Mouse (Mus musculus) heart, embryonic 13.5 days (tissue): ENCODE data around the gene Asgr1. TPM values are rescaled to one million over a fixed set of nuclear protein-coding genes. Genes with fewer than 3 reads are reported as not detected.

Experiments
- ATAC-seq: fragments of 200-750 bp; cut with Nextera tagmentation; 2 replicates; pipeline ENCODE4 v1.8.0; 2017; ENCODE audit warnings: moderate TSS enrichment; ENCODE audit not compliant: insufficient number of reproducible peaks, low FRiP score, low TSS enrichment; ENCODE audit errors: extremely low read depth
- H3K27ac ChIP-seq: fragments of 300-500 bp; sonication (generic); replicated peaks from 2 replicates; pipeline ENCODE4 v1.5.1; 2015; ENCODE audit warnings: moderate library complexity, mild to moderate bottlenecking, inconsistent platforms
- H3K27me3 ChIP-seq: fragments of 300-500 bp; sonication (generic); replicated peaks from 2 replicates; pipeline ENCODE4 v1.6.1; 2015; ENCODE audit warnings: mild to moderate bottlenecking, inconsistent platforms
- H3K36me3 ChIP-seq: fragments of 300-500 bp; sonication (generic); 2 replicates; pipeline ENCODE4 v1.6.1; 2015; ENCODE audit warnings: mild to moderate bottlenecking, inconsistent platforms
- H3K4me1 ChIP-seq: fragments of 300-500 bp; sonication (generic); 2 replicates; pipeline ENCODE4 v1.6.1; 2015; ENCODE audit warnings: inconsistent platforms
- H3K4me2 ChIP-seq: fragments of 300-500 bp; sonication (generic); 2 replicates; pipeline ENCODE4 v1.6.1; 2015; ENCODE audit warnings: inconsistent platforms, mild to moderate bottlenecking, moderate library complexity
- H3K4me3 ChIP-seq: fragments of 300-500 bp; sonication (generic); 2 replicates; pipeline ENCODE4 v1.5.1; 2015; ENCODE audit warnings: moderate library complexity, mild to moderate bottlenecking, inconsistent platforms
- H3K9ac ChIP-seq: fragments of 300-500 bp; sonication (generic); 2 replicates; pipeline ENCODE4 v1.6.1; 2015; ENCODE audit warnings: inconsistent platforms, mild to moderate bottlenecking, moderate library complexity
- H3K9me3 ChIP-seq: fragments of 300-500 bp; sonication (generic); 2 replicates; pipeline ENCODE4 v1.6.1; 2016; ENCODE audit warnings: inconsistent platforms
- whole genome bisulfite sequencing: fragments of 180-500 bp; shearing (Covaris S2); methylation state at CpG from one replicate; pipeline ENCODE4 v1.1.7; 2015; ENCODE audit warnings: mixed read lengths; 5-methylcytosine and 5-hydroxymethylcytosine counted together
- polyA plus RNA-seq: library from polyadenylated mRNA; unstranded; fragments of >200 nt; fragmentation: Nextera tagmentation; extraction: Ambion mirVana; gene quantifications from 2 replicates; pipeline ENCODE4 v1.2.1, GENCODE M21; 2015

The Asgr1 gene
- polyA plus RNA-seq, 1 experiment from 2014 or later: not detected

DNA sequence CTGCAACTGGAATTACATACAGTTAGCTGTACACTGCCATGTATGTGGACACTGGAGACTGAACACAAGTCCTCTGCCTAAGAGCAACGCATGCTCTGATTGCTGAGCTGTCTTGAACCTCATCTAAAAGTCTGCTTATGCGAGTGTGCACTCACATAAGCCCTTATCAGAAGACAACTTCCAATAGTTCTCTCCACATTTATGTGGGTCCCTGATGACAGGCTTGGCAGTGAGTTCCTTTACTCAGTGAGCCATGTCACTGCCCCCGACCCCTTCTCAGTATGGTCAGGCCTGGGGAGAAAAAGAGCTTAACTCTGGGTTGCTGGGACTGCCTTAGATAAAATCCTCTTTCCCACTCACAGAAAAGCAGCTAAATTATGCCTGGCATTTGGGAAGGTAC, 37.2 kb upstream of the Asgr1 start, which contains the start of gene Dlg4:
Dlg4 (plus strand) TSS at position 274 of the 400 bp plus-strand sequence.
- Histone ChIP-seq H3K9me3 (no peaks in the 10 kb centered on the region), H3K4me2 (peak within 1 kb of the TSS; percentile 86), H3K9ac (peak within 1 kb of the TSS; percentile 90), H3K27me3 (no peaks in the 10 kb centered on the region), H3K4me3 (peak within 1 kb of the TSS; percentile 66), H3K4me1 (peaks cover 68% of the 10 kb centered on the region), H3K27ac (peak within 1 kb of the TSS; percentile 87), H3K36me3 (peaks cover 26% of the 10 kb centered on the region)
- WGBS: 63% methylated on average over 3 of the region's 3 CpGs
- ATAC-seq: no peak

GRCm38 (mm10) chr11:70017199-70017767, 36.6 kb upstream of the Asgr1 start:
- Histone ChIP-seq H3K4me2 (peak overlapping the region; percentile 86; the same call in 1 of the 2 replicates), H3K4me3 (no peak overlapping the region), H3K4me1 (peaks cover 73% of the 10 kb centered on the region), H3K36me3 (peaks cover 20% of the 10 kb centered on the region), H3K9me3 (no peaks in the 10 kb centered on the region), H3K27me3 (no peaks in the 10 kb centered on the region), H3K27ac (no peak overlapping the region), H3K9ac (peak overlapping the region; percentile 90)
- WGBS: 37% methylated on average over 7 of the region's 7 CpGs
- no peak for ATAC-seq

GRCm38 (mm10) chr11:70018131-70018990, 35.5 kb upstream of the Asgr1 start:
- peak overlapping the region; percentile 87 for H3K27ac ChIP-seq
- peaks cover 81% of the 10 kb centered on the region for H3K4me1 ChIP-seq
- no peak for ATAC-seq
- H3K9ac ChIP-seq: peak overlapping the region; percentile 90
- H3K9me3 ChIP-seq: no peaks in the 10 kb centered on the region
- WGBS: 2% methylated on average over 25 of the region's 25 CpGs
- peak overlapping the region; percentile 66 for H3K4me3 ChIP-seq
- H3K27me3 ChIP-seq: no peaks in the 10 kb centered on the region
- peaks cover 9% of the 10 kb centered on the region for H3K36me3 ChIP-seq
- H3K4me2 ChIP-seq: peak overlapping the region; percentile 86

GRCm38 (mm10) chr11:70019495-70020021, 34.3 kb upstream of the Asgr1 start:
- Histone ChIP-seq H3K9me3 (no peaks in the 10 kb centered on the region), H3K27me3 (no peaks in the 10 kb centered on the region), H3K27ac (peak overlapping the region; percentile 87), H3K4me3 (peak overlapping the region; percentile 66), H3K36me3 (no peaks in the 10 kb centered on the region), H3K4me1 (peaks cover 79% of the 10 kb centered on the region), H3K9ac (peak overlapping the region; percentile 90), H3K4me2 (peak overlapping the region; percentile 86)
- ATAC-seq: no peak
- 7% methylated on average over 1 of the region's 2 CpGs for WGBS

DNA sequence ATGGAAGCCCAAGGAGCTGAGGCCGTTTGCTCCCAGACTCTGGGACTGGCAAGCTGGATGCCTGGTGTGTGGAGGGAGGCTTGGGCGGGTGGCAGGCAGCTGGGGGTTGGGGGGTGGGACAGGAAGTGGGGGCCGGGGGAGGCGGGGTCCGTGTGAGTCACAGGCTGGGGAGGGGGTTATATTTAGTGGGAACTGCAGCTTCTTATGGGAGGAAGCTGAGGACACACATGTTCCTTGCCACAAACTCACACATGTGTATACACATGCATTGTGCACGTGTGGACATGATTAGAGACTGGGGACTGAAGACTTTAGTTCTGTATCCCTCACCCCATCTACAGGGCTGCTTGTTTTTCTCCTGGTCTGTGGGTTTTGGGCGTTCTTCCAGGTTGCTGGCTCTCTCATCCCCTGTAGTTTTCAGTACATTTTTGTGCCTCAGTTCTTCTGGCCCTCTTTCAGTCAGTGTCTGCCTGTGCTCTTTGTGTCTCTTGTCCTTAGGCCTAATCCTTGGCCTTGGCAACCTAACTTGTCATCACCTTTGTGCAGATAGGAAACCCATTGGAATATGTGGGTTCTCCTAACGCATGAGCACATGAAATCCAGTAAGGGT, 33.8 kb upstream of the Asgr1 start:
- Histone ChIP-seq H3K27me3 (no peaks in the 10 kb centered on the region), H3K4me1 (peaks cover 75% of the 10 kb centered on the region), H3K27ac (peak overlapping the region; percentile 87), H3K9me3 (no peaks in the 10 kb centered on the region), H3K9ac (peak overlapping the region; percentile 90), H3K4me2 (peak overlapping the region; percentile 86), H3K36me3 (no peaks in the 10 kb centered on the region), H3K4me3 (peak overlapping the region; percentile 66)
- WGBS: 27% methylated on average over 8 of the region's 8 CpGs
- ATAC-seq: no peak

- Histone ChIP-seq H3K36me3 (no peaks in the 10 kb centered on the region), H3K4me1 (peaks cover 76% of the 10 kb centered on the region), H3K4me2 (peak overlapping the region; percentile 86), H3K27ac (peak overlapping the region; percentile 87), H3K9ac (peak overlapping the region; percentile 90), H3K27me3 (no peaks in the 10 kb centered on the region), H3K4me3 (peak overlapping the region; percentile 66), H3K9me3 (no peaks in the 10 kb centered on the region)
- peak; percentile 64 for ATAC-seq
- WGBS: under 1% methylated on average over 8 of the region's 8 CpGs
These were observed 33.1 kb upstream of the Asgr1 start for GRCm38 (mm10) chr11:70020731-70021263.

DNA sequence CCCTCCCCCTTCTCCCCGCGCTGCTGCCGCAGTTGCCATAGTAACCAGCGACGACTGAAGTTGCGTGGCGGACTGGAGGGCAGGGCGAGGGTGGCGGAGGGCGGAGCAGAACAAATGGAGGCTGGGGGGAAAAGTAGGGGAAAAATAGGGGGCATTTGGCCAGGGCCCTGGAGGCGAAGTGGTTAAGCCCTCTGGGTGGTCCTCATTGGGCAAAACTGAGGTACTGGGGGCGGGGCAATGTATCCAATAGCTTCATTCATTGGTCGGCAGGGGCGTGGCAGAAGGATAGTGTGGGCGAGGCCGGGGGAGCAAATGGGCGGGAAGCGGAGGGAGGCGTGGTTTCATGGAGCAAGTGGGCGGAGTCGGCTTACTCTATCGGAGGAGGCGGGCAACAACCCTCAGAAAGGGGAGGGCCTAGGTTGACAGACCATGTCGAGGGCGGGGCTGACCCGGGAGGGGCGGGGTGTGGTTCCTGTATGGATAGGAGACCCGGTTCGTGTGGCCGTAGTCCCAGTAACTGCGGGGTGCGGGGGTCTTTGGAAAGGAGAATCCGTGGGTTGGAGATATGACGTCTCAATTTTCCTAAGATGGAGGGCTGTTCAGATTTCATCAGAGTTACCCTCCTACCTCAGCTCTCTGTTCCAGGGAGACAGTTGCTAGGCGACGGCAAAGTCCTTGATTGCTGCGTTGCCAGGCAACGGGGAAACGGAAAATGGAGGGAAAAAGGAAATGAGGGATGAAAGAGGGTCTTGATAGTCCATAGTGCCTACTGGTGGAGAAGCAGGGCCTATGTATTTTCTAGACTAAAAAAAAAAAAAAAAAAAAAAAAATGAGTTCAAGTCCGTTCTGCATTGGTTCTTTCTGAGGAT, 32.4 kb upstream of the Asgr1 start:
- 3% methylated on average over 39 of the region's 40 CpGs for WGBS
- Histone ChIP-seq H3K27me3 (no peaks in the 10 kb centered on the region), H3K36me3 (no peaks in the 10 kb centered on the region), H3K27ac (peak overlapping the region; percentile 87), H3K4me3 (peak overlapping the region; percentile 66), H3K9me3 (no peaks in the 10 kb centered on the region), H3K4me1 (peaks cover 81% of the 10 kb centered on the region), H3K4me2 (peak overlapping the region; percentile 86), H3K9ac (peak overlapping the region; percentile 61)
- ATAC-seq: peak; percentile 74

- Histone ChIP-seq H3K27ac (no peak overlapping the region), H3K4me1 (peaks cover 86% of the 10 kb centered on the region)
- WGBS: 6% methylated on average over 19 of the region's 29 CpGs
These were observed 30.3 kb upstream of the Asgr1 start for GRCm38 (mm10) chr11:70023481-70024150.

DNA sequence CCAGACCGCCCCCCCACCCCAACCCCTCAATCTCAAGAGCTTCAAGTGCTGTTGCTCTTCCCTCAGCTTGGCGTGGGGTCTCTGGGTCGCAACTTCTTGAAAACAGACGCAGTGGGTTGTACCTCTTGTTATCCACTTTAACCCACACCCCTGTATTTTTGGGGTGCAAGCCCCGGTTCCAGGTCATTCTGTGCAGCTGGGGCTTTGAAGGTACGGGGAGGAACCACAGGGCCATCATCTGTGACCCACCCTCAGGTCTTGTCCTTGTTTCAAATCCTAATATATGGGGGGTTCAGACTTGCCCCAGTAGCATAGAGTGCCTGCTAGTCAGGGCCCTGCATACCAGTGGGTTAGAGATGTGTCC, 29.8 kb upstream of the Asgr1 start:
- peak overlapping the region; percentile 78 for H3K9ac ChIP-seq
- no peak for ATAC-seq
- 14% methylated on average over 6 of the region's 6 CpGs for WGBS
- peaks cover 7% of the 10 kb centered on the region; the same call in 1 of the 2 replicates for H3K27me3 ChIP-seq
- H3K4me1 ChIP-seq: peaks cover 86% of the 10 kb centered on the region
- H3K27ac ChIP-seq: no peak overlapping the region
- H3K4me2 ChIP-seq: peak overlapping the region; percentile 73
- H3K4me3 ChIP-seq: peak overlapping the region; percentile 49
- no peaks in the 10 kb centered on the region for H3K9me3 ChIP-seq
- H3K36me3 ChIP-seq: no peaks in the 10 kb centered on the region

More at GRCm38 (mm10) chr11:70023481-70024150, 30.3 kb upstream of the Asgr1 start:
- peak overlapping the region; percentile 78 for H3K9ac ChIP-seq
- no peaks in the 10 kb centered on the region for H3K36me3 ChIP-seq
- peaks cover 7% of the 10 kb centered on the region; the same call in 1 of the 2 replicates for H3K27me3 ChIP-seq
- ATAC-seq: no peak
- H3K9me3 ChIP-seq: no peaks in the 10 kb centered on the region
- H3K4me2 ChIP-seq: peak overlapping the region; percentile 73
- peak overlapping the region; percentile 49 for H3K4me3 ChIP-seq

- Histone ChIP-seq H3K4me3 (peak overlapping the region; percentile 37), H3K4me2 (peak overlapping the region; percentile 65), H3K27me3 (peaks cover 7% of the 10 kb centered on the region; the same call in 1 of the 2 replicates), H3K9me3 (no peaks in the 10 kb centered on the region), H3K9ac (peak overlapping the region; percentile 42), H3K36me3 (peaks cover 11% of the 10 kb centered on the region), H3K4me1 (peaks cover 74% of the 10 kb centered on the region), H3K27ac (peak overlapping the region; percentile 28)
- WGBS: 3% methylated on average over 19 of the region's 19 CpGs
- peak; percentile 43; the same call in 1 of the 2 replicates for ATAC-seq
These were observed 27.2 kb upstream of the Asgr1 start for GRCm38 (mm10) chr11:70026689-70027088.
